Mouse (Mus musculus): ENCODE results near the gene Rab28. TPM values are rescaled to one million over a fixed set of nuclear protein-coding genes. Genes with fewer than 3 reads are reported as not detected.
"Not testable (repeated sequence)": the region's sequence is repeated elsewhere in the genome, so short reads cannot be mapped to it uniquely, and the experiment has no call there.

Rab28 gene
- polyA plus RNA-seq, 1 experiment = 18.3 TPM

GRCm38 (mm10) chr5:41707115-41708015, 592 bp downstream of the Rab28 start:
- WGBS = under 1% methylated on average over 63 of the region's 63 CpGs
- H3K27ac ChIP-seq (ENCODE audit: insufficient read depth, low read depth, low read length) = peak overlapping the region; percentile 50
- peak overlapping the region; percentile 97 for H3K4me3 ChIP-seq (ENCODE audit: low read depth, low read length)
- no peak for TF ChIP-seq CTCF (IDR thresholded peaks at IDR 0.05; ENCODE audit: extremely low read depth, insufficient read length, insufficient replicate concordance, low read depth, low read length)
- TF ChIP-seq POLR2A (IDR thresholded peaks at IDR 0.05; ENCODE audit: low read depth, low read length) = no peak
- H3K4me1 ChIP-seq (ENCODE audit: control insufficient read depth, insufficient read depth, insufficient read length, low read length) = no peaks in the 10 kb centered on the region
- peaks cover 1% of the 10 kb centered on the region; the same call in 1 of the 2 replicates for H3K36me3 ChIP-seq (ENCODE audit: control insufficient read depth, insufficient read depth, low read length)
- no peaks in the 10 kb centered on the region for H3K27me3 ChIP-seq (ENCODE audit: control insufficient read depth, insufficient read depth, low read length)

- Histone ChIP-seq H3K36me3 (ENCODE audit: control insufficient read depth, insufficient read depth, low read length) (peaks cover 1% of the 10 kb centered on the region; the same call in 1 of the 2 replicates), H3K4me3 (ENCODE audit: low read depth, low read length) (peak overlapping the region; percentile 97), H3K27ac (ENCODE audit: insufficient read depth, low read depth, low read length) (no peak overlapping the region), H3K27me3 (ENCODE audit: control insufficient read depth, insufficient read depth, low read length) (no peaks in the 10 kb centered on the region), H3K4me1 (ENCODE audit: control insufficient read depth, insufficient read depth, insufficient read length, low read length) (no peaks in the 10 kb centered on the region)
- TF ChIP-seq CTCF (IDR thresholded peaks at IDR 0.05; ENCODE audit: extremely low read depth, insufficient read length, insufficient replicate concordance, low read depth, low read length) = no peak
- no peak for TF ChIP-seq POLR2A (IDR thresholded peaks at IDR 0.05; ENCODE audit: low read depth, low read length)
- 4% methylated on average over 9 of the region's 9 CpGs for WGBS
Measured at GRCm38 (mm10) chr5:41706777-41707114, 1.2 kb downstream of the Rab28 start.

GRCm38 (mm10) chr5:41701085-41701484, 6.9 kb downstream of the Rab28 start:
- not testable (repeated sequence) for H3K4me3 ChIP-seq (ENCODE audit: low read depth, low read length); H3K27ac ChIP-seq (ENCODE audit: insufficient read depth, low read depth, low read length); H3K27me3 ChIP-seq (ENCODE audit: control insufficient read depth, insufficient read depth, low read length); H3K36me3 ChIP-seq (ENCODE audit: control insufficient read depth, insufficient read depth, low read length); H3K4me1 ChIP-seq (ENCODE audit: control insufficient read depth, insufficient read depth, insufficient read length, low read length)
- 85% methylated on average over 4 of the region's 4 CpGs for WGBS

- Histone ChIP-seq H3K27ac (ENCODE audit: insufficient read depth, low read depth, low read length) (no peak overlapping the region), H3K27me3 (ENCODE audit: control insufficient read depth, insufficient read depth, low read length) (no peaks in the 10 kb centered on the region), H3K36me3 (ENCODE audit: control insufficient read depth, insufficient read depth, low read length) (peaks cover 1% of the 10 kb centered on the region; the same call in 1 of the 2 replicates), H3K4me1 (ENCODE audit: control insufficient read depth, insufficient read depth, insufficient read length, low read length) (no peaks in the 10 kb centered on the region), H3K4me3 (ENCODE audit: low read depth, low read length) (no peak overlapping the region)
- TF ChIP-seq POLR2A (IDR thresholded peaks at IDR 0.05; ENCODE audit: low read depth, low read length) (no peak), CTCF (IDR thresholded peaks at IDR 0.05; ENCODE audit: extremely low read depth, insufficient read length, insufficient replicate concordance, low read depth, low read length) (no peak; the same call in 1 of the 2 replicates)
Measured at GRCm38 (mm10) chr5:41697958-41698357, 10.0 kb downstream of the Rab28 start.

GRCm38 (mm10) chr5:41685016-41685415, 22.9 kb downstream of the Rab28 start:
- Histone ChIP-seq H3K4me3 (ENCODE audit: low read depth, low read length) (no peak overlapping the region), H3K4me1 (ENCODE audit: control insufficient read depth, insufficient read depth, insufficient read length, low read length) (no peaks in the 10 kb centered on the region), H3K36me3 (ENCODE audit: control insufficient read depth, insufficient read depth, low read length) (peaks cover 7% of the 10 kb centered on the region; the same call in 1 of the 2 replicates), H3K27me3 (ENCODE audit: control insufficient read depth, insufficient read depth, low read length) (no peaks in the 10 kb centered on the region), H3K27ac (ENCODE audit: insufficient read depth, low read depth, low read length) (no peak overlapping the region)
- no peak for TF ChIP-seq CTCF (IDR thresholded peaks at IDR 0.05; ENCODE audit: extremely low read depth, insufficient read length, insufficient replicate concordance, low read depth, low read length)

DNA sequence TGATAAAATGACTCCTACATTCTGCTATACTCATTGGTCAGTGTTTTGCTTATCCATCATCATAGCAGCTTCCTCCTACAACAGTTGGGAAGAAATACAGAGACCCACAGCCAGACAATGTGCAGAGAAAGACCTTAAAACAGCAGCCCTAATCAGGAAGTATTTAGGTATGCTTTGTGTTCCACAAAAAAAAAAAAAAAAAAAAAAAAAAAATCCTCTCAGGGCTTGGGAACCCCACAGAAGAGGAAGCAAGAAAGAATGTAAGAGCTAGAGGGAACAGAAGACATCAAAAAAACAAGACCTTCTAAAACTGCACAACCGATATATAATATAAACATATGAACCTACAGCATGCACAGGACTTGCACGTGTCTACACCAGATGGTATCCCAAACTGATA, 24.0 kb downstream of the Rab28 start:
- Histone ChIP-seq H3K36me3 (ENCODE audit: control insufficient read depth, insufficient read depth, low read length) (peaks cover 7% of the 10 kb centered on the region; the same call in 1 of the 2 replicates), H3K27ac (ENCODE audit: insufficient read depth, low read depth, low read length) (no peak overlapping the region), H3K27me3 (ENCODE audit: control insufficient read depth, insufficient read depth, low read length) (no peaks in the 10 kb centered on the region), H3K4me3 (ENCODE audit: low read depth, low read length) (no peak overlapping the region), H3K4me1 (ENCODE audit: control insufficient read depth, insufficient read depth, insufficient read length, low read length) (no peaks in the 10 kb centered on the region)
- WGBS = 96% methylated on average over 2 of the region's 2 CpGs
- TF ChIP-seq POLR2A (IDR thresholded peaks at IDR 0.05; ENCODE audit: low read depth, low read length) = no peak
- TF ChIP-seq CTCF (IDR thresholded peaks at IDR 0.05; ENCODE audit: extremely low read depth, insufficient read length, insufficient replicate concordance, low read depth, low read length) = no peak

DNA sequence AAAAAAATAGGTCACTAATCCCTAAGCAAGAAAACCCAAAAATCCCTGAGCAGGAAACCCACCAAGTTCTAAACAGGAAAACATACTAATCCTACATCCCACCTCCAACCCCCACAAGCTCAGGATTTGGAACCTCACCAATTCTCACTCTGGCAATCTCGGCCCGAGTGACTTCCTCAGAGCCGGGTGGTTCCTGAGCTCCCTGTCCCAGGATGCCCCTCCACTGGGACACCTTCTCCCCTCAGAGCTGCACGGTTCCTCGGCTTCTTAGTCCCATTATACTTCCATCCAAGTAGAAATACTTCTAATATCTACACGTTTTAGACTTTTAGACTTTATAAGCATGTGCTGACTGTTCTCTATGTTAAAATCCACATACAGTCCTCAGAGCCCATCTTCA, 41.9 kb downstream of the Rab28 start:
- WGBS = 89% methylated on average over 6 of the region's 6 CpGs

More for the DNA sequence above, 41.9 kb downstream of the Rab28 start:
- no peaks in the 10 kb centered on the region for H3K4me1 ChIP-seq (ENCODE audit: control insufficient read depth, insufficient read depth, insufficient read length, low read length)
- H3K27ac ChIP-seq (ENCODE audit: insufficient read depth, low read depth, low read length) = no peak overlapping the region
- H3K4me3 ChIP-seq (ENCODE audit: low read depth, low read length) = no peak overlapping the region
- no peaks in the 10 kb centered on the region for H3K36me3 ChIP-seq (ENCODE audit: control insufficient read depth, insufficient read depth, low read length)
- no peaks in the 10 kb centered on the region for H3K27me3 ChIP-seq (ENCODE audit: control insufficient read depth, insufficient read depth, low read length)
- TF ChIP-seq CTCF (IDR thresholded peaks at IDR 0.05; ENCODE audit: extremely low read depth, insufficient read length, insufficient replicate concordance, low read depth, low read length) (no peak), POLR2A (IDR thresholded peaks at IDR 0.05; ENCODE audit: low read depth, low read length) (no peak)

Measured in small intestine, adult 2 months (tissue).